Mouse (Mus musculus): ENCODE measurements around the gene Auh. TPM values are rescaled to one million over a fixed set of nuclear protein-coding genes. Genes with fewer than 3 reads are reported as not detected.
A peak's percentile ranks its signal among the peaks of the same experiment; 100 is the strongest.

Gene Auh
- polyA plus RNA-seq, 1 experiment from 2014 or later, result 48.1 TPM

- 73% methylated on average over 6 of the region's 6 CpGs for WGBS
- ATAC-seq, result no peak
- Histone ChIP-seq H3K4me2 (no peak overlapping the region), H3K27ac (0 out of 2 replicates have a peak overlapping the region, but pooled peaks have one; percentile 35), H3K4me3 (no peak overlapping the region), H3K27me3 (no peaks in the 10 kb centered on the region), H3K36me3 (ENCODE audit: poor library complexity, severe bottlenecking) (no peaks in the 10 kb centered on the region), H3K9me3 (replicated peaks) (no peaks in the 10 kb centered on the region), H3K9ac (no peak overlapping the region), H3K4me1 (peaks cover 30% of the 10 kb centered on the region)
Measured at GRCm38 (mm10) chr13:52875089-52875488, 54.4 kb downstream of the Auh start.

- Histone ChIP-seq H3K4me3 (no peak overlapping the region), H3K9me3 (replicated peaks) (no peaks in the 10 kb centered on the region), H3K27ac (no peak overlapping the region), H3K9ac (no peak overlapping the region), H3K27me3 (no peaks in the 10 kb centered on the region), H3K4me2 (no peak overlapping the region), H3K36me3 (ENCODE audit: poor library complexity, severe bottlenecking) (no peaks in the 10 kb centered on the region), H3K4me1 (peaks cover 22% of the 10 kb centered on the region)
- no peak for ATAC-seq
- WGBS, result 91% methylated on average over 6 of the region's 6 CpGs
Measured at GRCm38 (mm10) chr13:52874338-52874737, 55.1 kb downstream of the Auh start.

GRCm38 (mm10) chr13:52873923-52874322 lies 55.6 kb downstream of the Auh start:
- Histone ChIP-seq H3K4me2 (no peak overlapping the region), H3K4me1 (peaks cover 23% of the 10 kb centered on the region), H3K27ac (no peak overlapping the region), H3K9ac (no peak overlapping the region), H3K9me3 (replicated peaks) (no peaks in the 10 kb centered on the region), H3K36me3 (ENCODE audit: poor library complexity, severe bottlenecking) (no peaks in the 10 kb centered on the region), H3K27me3 (no peaks in the 10 kb centered on the region), H3K4me3 (no peak overlapping the region)
- ATAC-seq, result no peak
- 89% methylated on average over 11 of the region's 11 CpGs for WGBS

- no peaks in the 10 kb centered on the region for H3K27me3 ChIP-seq
- H3K36me3 ChIP-seq (ENCODE audit: poor library complexity, severe bottlenecking), result no peaks in the 10 kb centered on the region; the same call in 1 of the 2 replicates
- no peaks in the 10 kb centered on the region for H3K9me3 ChIP-seq (replicated peaks)
- H3K4me1 ChIP-seq, result peaks cover 43% of the 10 kb centered on the region
- peak; percentile 92 for ATAC-seq
- 50% methylated on average over 15 of the region's 15 CpGs for WGBS
- H3K4me3 ChIP-seq, result no peak overlapping the region
- H3K27ac ChIP-seq, result peak overlapping the region; percentile 93
- H3K9ac ChIP-seq, result no peak overlapping the region
- peak overlapping the region; percentile 34 for H3K4me2 ChIP-seq
Measured at GRCm38 (mm10) chr13:52866005-52866792, 63.3 kb downstream of the Auh start.

- Histone ChIP-seq H3K4me3 (no peak overlapping the region), H3K4me2 (no peak overlapping the region), H3K9me3 (replicated peaks) (no peaks in the 10 kb centered on the region), H3K9ac (no peak overlapping the region), H3K27ac (no peak overlapping the region), H3K4me1 (peaks cover 49% of the 10 kb centered on the region), H3K27me3 (no peaks in the 10 kb centered on the region), H3K36me3 (ENCODE audit: poor library complexity, severe bottlenecking) (no peaks in the 10 kb centered on the region; the same call in 1 of the 2 replicates)
- ATAC-seq, result no peak
- 85% methylated on average over 8 of the region's 8 CpGs for WGBS
Measured at GRCm38 (mm10) chr13:52863436-52863835, 66.0 kb downstream of the Auh start.

- 88% methylated on average over 21 of the region's 22 CpGs for WGBS
- H3K4me2 ChIP-seq, result no peak overlapping the region
- H3K4me1 ChIP-seq, result peaks cover 32% of the 10 kb centered on the region
- H3K27ac ChIP-seq, result no peak overlapping the region
- H3K27me3 ChIP-seq, result no peaks in the 10 kb centered on the region
- ATAC-seq, result no peak
- H3K36me3 ChIP-seq (ENCODE audit: poor library complexity, severe bottlenecking), result no peaks in the 10 kb centered on the region; the same call in 1 of the 2 replicates
- no peaks in the 10 kb centered on the region for H3K9me3 ChIP-seq (replicated peaks)
- no peak overlapping the region for H3K9ac ChIP-seq
- H3K4me3 ChIP-seq, result no peak overlapping the region
Measured at GRCm38 (mm10) chr13:52860006-52860685, 69.3 kb downstream of the Auh start.

GRCm38 (mm10) chr13:52859065-52859820 lies 70.2 kb downstream of the Auh start:
- WGBS, result 69% methylated on average over 16 of the region's 16 CpGs
- ATAC-seq, result peak; percentile 59
- Histone ChIP-seq H3K4me3 (no peak overlapping the region), H3K4me1 (peaks cover 27% of the 10 kb centered on the region), H3K4me2 (no peak overlapping the region), H3K9ac (no peak overlapping the region), H3K27ac (0 out of 2 replicates have a peak overlapping the region, but pooled peaks have one; percentile 54), H3K9me3 (replicated peaks) (no peaks in the 10 kb centered on the region), H3K36me3 (ENCODE audit: poor library complexity, severe bottlenecking) (no peaks in the 10 kb centered on the region; the same call in 1 of the 2 replicates), H3K27me3 (no peaks in the 10 kb centered on the region)

GRCm38 (mm10) chr13:52858373-52858772 lies 71.1 kb downstream of the Auh start:
- Histone ChIP-seq H3K9ac (no peak overlapping the region), H3K4me1 (peaks cover 27% of the 10 kb centered on the region), H3K36me3 (ENCODE audit: poor library complexity, severe bottlenecking) (no peaks in the 10 kb centered on the region; the same call in 1 of the 2 replicates), H3K9me3 (replicated peaks) (no peaks in the 10 kb centered on the region), H3K27ac (no peak overlapping the region), H3K27me3 (no peaks in the 10 kb centered on the region), H3K4me3 (no peak overlapping the region), H3K4me2 (no peak overlapping the region)
- no peak for ATAC-seq
- 92% methylated on average over 12 of the region's 12 CpGs for WGBS

- 91% methylated on average over 5 of the region's 5 CpGs for whole genome bisulfite sequencing
- no peak overlapping the region for H3K9ac ChIP-seq
- peaks cover 27% of the 10 kb centered on the region for H3K4me1 ChIP-seq
- H3K27me3 ChIP-seq, result no peaks in the 10 kb centered on the region
- no peaks in the 10 kb centered on the region; the same call in 1 of the 2 replicates for H3K36me3 ChIP-seq (ENCODE audit: poor library complexity, severe bottlenecking)
- no peak overlapping the region for H3K4me2 ChIP-seq
- no peak overlapping the region for H3K4me3 ChIP-seq
- H3K9me3 ChIP-seq (replicated peaks), result no peaks in the 10 kb centered on the region
- H3K27ac ChIP-seq, result peak overlapping the region; percentile 4; the same call in 1 of the 2 replicates
- no peak for ATAC-seq
Measured at GRCm38 (mm10) chr13:52857781-52858180, 71.7 kb downstream of the Auh start.

- Histone ChIP-seq H3K9me3 (replicated peaks) (no peaks in the 10 kb centered on the region), H3K9ac (no peak overlapping the region), H3K36me3 (ENCODE audit: poor library complexity, severe bottlenecking) (no peaks in the 10 kb centered on the region), H3K4me2 (no peak overlapping the region), H3K4me3 (no peak overlapping the region), H3K27ac (no peak overlapping the region), H3K4me1 (peaks cover 25% of the 10 kb centered on the region), H3K27me3 (no peaks in the 10 kb centered on the region)
- ATAC-seq, result no peak
- WGBS, result 75% methylated on average over 1 of the region's 1 CpGs
Measured at GRCm38 (mm10) chr13:52853536-52853935, 75.9 kb downstream of the Auh start.

- 86% methylated on average over 4 of the region's 4 CpGs for whole genome bisulfite sequencing
Measured at GRCm38 (mm10) chr13:52851886-52852285, 77.6 kb downstream of the Auh start.

More at GRCm38 (mm10) chr13:52851886-52852285, 77.6 kb downstream of the Auh start:
- H3K4me2 ChIP-seq, result no peak overlapping the region
- no peaks in the 10 kb centered on the region for H3K36me3 ChIP-seq (ENCODE audit: poor library complexity, severe bottlenecking)
- no peaks in the 10 kb centered on the region for H3K27me3 ChIP-seq
- no peak overlapping the region for H3K9ac ChIP-seq
- no peak overlapping the region for H3K4me3 ChIP-seq
- ATAC-seq, result no peak
- H3K9me3 ChIP-seq (replicated peaks), result no peaks in the 10 kb centered on the region
- peaks cover 11% of the 10 kb centered on the region for H3K4me1 ChIP-seq
- no peak overlapping the region for H3K27ac ChIP-seq

Data from forebrain, embryonic 13.5 days (tissue).